Mouse (Mus musculus): ENCODE measurements around the gene Nup93.

Gene Nup93

GRCm38 (mm10) chr8:94270309-94270708, 55.9 kb downstream of the Nup93 start:
- DNase-seq (ENCODE audit: low spot score): no peak

DNA sequence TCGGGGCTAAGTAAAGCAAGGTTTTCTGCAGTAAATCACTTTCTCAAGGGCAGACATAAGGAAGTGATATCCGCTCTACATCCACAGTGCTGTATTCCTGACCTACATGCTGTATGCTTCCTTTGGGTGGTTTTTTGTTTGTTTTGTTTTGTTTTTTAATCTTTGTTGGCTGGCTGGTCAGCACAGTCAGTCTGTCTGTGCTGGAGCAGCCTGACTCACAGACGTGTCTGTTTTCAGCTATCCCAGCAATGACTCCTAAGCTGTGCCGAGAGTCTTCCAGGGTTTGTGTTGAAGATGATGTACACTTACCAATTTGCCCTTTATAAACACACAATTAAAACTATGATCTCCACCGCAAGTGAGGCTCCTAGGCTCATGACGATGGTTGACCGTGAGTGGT, 56.7 kb downstream of the Nup93 start:
- DNase-seq (ENCODE audit: low spot score): no peak

DNA sequence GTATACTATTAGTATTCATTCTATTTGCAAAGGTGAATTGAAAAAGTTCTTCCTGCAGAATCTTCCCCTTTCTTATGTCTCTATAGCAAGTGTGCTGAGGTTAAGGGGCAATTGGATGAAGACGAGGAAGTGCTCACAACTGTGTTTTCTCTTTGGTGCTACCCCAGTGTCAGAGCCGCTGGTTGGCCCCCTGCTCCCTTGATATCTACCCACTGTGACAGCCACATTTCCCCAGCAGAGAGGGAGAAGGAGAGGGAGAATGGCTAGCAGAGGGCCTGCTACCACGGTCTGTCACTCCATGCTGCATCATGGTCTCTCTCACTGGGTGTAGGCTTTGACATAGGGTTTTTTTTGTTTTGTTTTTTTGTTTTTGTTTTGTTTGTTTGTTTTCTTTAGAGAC, 58.2 kb downstream of the Nup93 start:
- no peak for DNase-seq (ENCODE audit: low spot score)

- DNase-seq (ENCODE audit: low spot score): no peak
These were observed 59.0 kb downstream of the Nup93 start for GRCm38 (mm10) chr8:94273289-94273850.

DNA sequence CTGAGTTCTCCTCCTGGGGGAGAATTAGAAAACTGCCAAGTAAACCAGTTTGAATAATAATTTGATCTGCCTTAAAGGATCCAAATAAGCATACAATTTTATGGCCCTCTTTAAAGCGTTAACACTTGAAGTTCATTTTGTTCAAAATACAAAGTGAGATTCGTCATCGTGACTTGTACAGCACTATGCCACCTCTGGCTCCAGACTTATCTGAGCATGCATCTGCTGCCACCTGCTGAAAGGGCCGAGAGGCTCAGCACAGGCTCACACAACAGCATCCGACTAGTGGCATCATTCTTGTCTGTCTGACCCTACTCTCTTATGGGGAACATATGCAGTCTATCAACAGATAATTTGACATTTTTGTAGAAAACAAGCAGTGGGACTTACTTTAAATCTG, 59.7 kb downstream of the Nup93 start:
- no peak for DNase-seq (ENCODE audit: low spot score)

GRCm38 (mm10) chr8:94278295-94278694, 63.9 kb downstream of the Nup93 start:
- DNase-seq (ENCODE audit: low spot score): no peak

GRCm38 (mm10) chr8:94280001-94280613, 65.7 kb downstream of the Nup93 start:
- no peak for DNase-seq (ENCODE audit: low spot score)

GRCm38 (mm10) chr8:94282453-94282985, 68.2 kb downstream of the Nup93 start:
- DNase-seq (ENCODE audit: low spot score): no peak

DNA sequence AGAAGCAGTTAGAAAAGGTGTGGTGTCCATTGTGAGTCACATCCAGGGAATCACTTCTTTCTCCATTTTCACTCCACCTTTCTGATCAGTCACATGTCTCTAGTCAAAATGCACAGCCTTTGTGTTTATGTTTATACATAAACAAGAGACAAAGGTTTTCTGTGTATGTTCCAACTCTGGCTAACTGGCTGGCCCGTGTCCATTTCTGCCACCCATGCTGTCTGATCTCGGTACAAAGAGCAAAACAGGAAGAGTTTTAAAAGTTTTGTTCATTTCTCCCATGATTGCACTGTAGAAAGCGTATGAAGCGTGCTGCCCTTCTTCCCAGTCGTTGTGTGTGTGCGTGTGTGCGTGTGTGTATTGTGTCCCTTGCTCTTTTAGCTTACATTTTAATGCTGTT, 69.8 kb downstream of the Nup93 start:
- no peak for DNase-seq (ENCODE audit: low spot score)

GRCm38 (mm10) chr8:94290606-94291005, 76.2 kb downstream of the Nup93 start:
- no peak for DNase-seq (ENCODE audit: low spot score)

DNA sequence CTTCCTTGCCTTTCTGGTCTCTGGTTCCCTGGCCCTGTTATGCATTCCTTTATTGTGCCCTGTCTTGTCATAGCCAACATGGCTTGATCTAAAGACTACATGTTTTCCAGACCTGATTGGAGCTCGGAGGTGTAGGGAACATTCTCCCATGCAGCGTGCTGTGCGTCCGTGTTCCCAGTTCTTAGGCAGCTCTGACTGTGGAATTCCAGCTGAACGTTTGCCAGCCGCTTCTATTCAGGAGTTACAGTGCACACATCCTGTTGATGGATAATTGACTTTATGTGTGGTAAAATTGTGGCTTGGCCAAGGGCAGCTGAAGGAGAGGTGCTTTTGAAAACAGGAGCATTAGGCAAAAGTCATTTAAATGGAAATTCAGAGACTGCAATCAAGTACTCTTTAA, 77.7 kb downstream of the Nup93 start:
- no peak for DNase-seq (ENCODE audit: low spot score)

DNA sequence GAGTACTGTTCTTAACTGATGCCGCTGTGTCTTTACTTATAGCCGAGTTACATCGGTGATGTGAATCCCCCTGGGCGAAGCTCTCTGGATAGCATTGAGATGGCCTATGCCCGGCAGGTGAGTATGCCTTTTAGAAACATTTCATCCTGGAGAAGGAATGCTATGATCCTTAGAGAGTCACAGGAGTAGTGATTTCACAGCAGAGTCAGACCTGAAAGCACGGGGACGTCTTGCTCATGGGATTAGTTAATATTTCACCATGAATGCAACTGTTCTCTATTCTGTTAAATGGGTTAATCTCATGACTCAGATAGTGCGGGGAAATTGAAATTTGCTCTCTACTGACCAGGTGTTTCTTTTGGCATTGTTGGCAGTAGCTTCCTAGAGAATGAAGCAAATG, 78.3 kb downstream of the Nup93 start:
- DNase-seq (ENCODE audit: low spot score): no peak

- DNase-seq (ENCODE audit: low spot score): no peak
These were observed 81.3 kb downstream of the Nup93 start for GRCm38 (mm10) chr8:94295687-94296086.

- DNase-seq (ENCODE audit: low spot score): no peak
These were observed 82.1 kb downstream of the Nup93 start for GRCm38 (mm10) chr8:94296312-94296991.

GRCm38 (mm10) chr8:94297101-94297500, 82.7 kb downstream of the Nup93 start:
- DNase-seq (ENCODE audit: low spot score): no peak

- DNase-seq (ENCODE audit: low spot score): no peak
These were observed 86.4 kb downstream of the Nup93 start for GRCm38 (mm10) chr8:94300809-94301208.

DNA sequence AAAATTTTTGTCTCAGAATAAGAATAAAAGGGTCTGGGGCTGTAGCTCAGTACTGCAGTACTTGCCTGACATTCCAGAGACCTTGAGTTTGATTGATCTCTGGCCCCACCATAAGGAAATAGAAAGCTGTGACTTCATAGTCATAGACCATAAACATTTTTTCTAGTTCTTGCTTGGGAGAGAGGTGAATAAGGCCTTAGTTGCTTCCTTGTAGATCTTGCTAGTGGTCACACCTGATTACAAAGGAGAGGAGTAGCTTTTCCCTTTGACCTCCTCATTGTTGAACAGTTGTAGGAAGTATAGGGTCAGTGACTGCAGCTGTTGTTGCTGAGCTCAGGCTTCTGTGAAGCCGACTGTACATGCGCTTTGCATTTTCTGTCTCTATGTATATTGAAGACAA, 90.0 kb downstream of the Nup93 start:
- DNase-seq (ENCODE audit: low spot score): no peak

- DNase-seq (ENCODE audit: low spot score): no peak
These were observed 92.7 kb downstream of the Nup93 start for GRCm38 (mm10) chr8:94306989-94307513.

GRCm38 (mm10) chr8:94307652-94308051, 93.3 kb downstream of the Nup93 start:
- peak; percentile 21 for DNase-seq (ENCODE audit: low spot score)

- DNase-seq (ENCODE audit: low spot score): no peak
These were observed 99.7 kb downstream of the Nup93 start for GRCm38 (mm10) chr8:94314069-94314468.

- DNase-seq (ENCODE audit: low spot score): no peak
These were observed 102.9 kb downstream of the Nup93 start for GRCm38 (mm10) chr8:94317249-94317648.

GRCm38 (mm10) chr8:94317691-94318090, 103.3 kb downstream of the Nup93 start:
- no peak for DNase-seq (ENCODE audit: low spot score)

DNA sequence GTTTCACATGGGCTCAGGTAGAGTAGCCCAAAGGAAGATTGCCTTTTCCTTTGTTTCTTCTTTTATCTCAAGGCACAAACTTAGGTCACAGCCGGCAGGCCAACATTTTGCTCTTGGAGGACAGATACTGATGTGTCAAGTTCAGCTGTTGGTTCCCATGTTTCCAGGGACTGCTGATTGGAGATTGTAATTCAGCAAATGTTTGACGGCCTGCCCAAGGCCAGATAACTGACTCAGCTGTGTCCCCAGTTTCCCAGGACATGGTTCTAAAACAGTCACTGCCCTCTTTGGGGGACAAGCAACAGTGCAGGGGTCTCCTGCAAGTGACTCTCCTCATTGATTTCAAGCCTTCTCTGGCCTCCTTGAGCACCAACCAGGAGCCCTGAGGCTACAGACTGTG, 105.7 kb downstream of the Nup93 start:
- DNase-seq (ENCODE audit: low spot score): no peak
